Mouse (Mus musculus) 3T3-L1 (cell line): Measurements from ENCODE around the gene Cand2.
A peak's percentile ranks its signal among the peaks of the same experiment; 100 is the strongest.

Source experiments
- DNase-seq: peaks from one replicate; pipeline ENCODE4 v3.0.0-alpha.2; 2015; ENCODE audit warnings: low read depth, low spot score

Cand2 gene

DNA sequence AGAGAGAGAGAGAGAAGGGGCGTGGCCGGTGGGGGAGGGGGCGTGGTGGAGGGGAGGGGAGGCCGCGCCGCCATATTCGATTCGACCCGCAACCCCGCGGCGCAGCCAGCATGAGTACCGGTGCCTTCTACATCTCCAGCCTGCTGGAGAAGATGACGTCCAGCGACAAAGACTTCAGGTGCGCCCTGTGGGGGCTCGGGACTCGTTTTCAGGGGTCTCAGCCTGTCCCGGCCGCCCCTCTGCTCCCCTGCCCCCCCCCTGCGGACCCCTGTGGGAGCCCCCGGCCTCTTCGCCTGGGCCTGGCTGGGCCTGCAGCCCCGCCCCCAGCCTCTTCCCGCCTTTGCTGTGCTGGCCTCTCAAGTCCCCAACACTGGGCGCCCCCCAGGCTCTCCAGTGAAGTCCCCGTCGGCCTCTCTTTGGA, at the start of gene Cand2:
Cand2 (plus strand) TSS at position 38 of the 421 bp plus-strand sequence.
- DNase-seq = peak; percentile 73

DNA sequence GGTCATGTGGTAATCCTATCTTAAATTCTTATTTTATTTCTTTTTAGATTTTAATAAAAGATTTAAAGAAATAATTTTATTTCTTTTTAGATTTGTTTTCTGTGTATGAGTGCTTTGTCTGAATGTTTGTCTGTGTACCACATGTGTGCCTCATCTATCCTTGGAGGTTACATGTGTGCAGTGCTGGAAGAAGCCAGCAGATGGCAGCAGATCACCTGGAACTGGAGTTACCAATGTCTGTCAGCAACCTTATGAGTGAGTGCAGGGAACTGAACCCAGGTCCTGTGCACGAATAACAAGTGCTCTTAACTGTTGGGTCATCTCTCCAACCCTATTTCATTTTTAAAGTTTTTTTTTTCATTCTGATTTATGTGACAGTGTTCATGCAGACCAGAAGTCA, 47.2 kb upstream of the Cand2 start:
- peak; percentile 72 for DNase-seq

- no peak for DNase-seq
Measured at GRCm38 (mm10) chr6:115727570-115727969, 46.8 kb upstream of the Cand2 start.

GRCm38 (mm10) chr6:115730560-115731342, 43.6 kb upstream of the Cand2 start:
- DNase-seq = no peak

DNA sequence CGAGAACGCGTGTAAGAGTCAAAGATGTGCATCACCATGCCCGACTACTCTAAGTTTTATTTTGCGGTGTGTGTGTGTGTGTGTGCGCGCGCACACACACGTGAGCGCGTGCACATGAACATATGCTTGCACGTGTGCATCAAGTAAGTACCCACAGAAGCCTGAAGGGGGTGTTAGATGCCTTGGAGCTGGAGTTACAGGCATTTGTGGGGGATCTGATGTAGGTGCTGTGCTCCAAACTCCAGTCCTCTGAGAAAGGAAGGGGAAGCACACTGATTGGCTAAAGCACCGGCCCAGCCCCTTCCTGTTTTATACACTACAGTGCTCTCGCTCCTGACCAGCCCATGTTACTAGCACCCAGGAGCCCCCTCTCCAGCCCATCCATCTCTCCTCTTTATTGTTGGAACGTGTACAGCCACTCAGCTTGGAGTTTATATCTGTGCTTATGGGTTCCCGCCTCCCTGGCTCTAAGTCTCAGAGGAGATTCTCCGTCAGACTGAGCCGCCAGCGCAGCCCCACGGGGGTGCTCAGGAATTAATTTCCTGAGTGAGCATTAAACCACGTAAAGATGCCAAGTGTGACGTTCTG, 41.9 kb upstream of the Cand2 start:
- DNase-seq = no peak

DNA sequence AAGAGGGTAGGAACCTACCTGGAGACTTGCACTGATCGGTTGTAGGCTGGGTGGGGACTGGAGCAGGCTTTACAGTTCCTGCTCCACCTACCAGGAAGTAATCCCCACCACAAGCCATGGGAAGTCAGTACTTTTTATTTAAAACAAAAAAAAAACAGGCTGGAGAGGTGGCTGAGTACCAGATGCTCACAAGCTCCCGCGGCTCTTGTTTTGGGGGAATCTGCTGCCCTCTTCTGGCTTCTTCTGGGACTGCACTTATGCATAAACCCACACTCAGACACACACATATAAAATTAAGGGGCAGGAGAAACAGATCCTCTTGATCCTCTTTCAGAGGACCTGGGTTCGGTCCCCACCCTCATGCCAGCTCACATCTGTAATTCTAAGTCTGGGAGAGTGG, 39.4 kb upstream of the Cand2 start:
- peak; percentile 68 for DNase-seq

- no peak for DNase-seq
Measured at GRCm38 (mm10) chr6:115739056-115739455, 35.3 kb upstream of the Cand2 start.

- DNase-seq = peak; percentile 61
Measured at GRCm38 (mm10) chr6:115743569-115743968, 30.8 kb upstream of the Cand2 start.

GRCm38 (mm10) chr6:115746326-115746725, 28.0 kb upstream of the Cand2 start:
- DNase-seq = no peak

DNA sequence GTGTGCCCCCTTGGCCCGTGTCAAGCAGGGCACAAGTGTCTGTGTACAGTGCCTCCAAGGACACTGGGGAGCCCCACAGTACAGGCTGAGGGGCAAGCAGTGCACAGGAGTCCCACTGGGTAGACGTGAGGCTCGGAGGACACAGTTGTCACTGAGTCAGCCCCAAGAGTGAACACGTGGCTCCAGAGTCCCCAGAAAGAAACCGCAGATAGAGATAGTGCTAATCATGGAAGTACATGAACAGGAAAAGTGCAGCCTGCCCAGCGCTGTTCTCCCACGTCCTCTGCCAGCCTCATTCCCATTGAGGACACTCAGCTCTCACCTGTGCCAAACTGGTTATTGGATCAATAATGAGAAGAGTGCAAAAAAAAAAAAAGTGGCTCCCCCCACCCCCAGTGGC, 18.8 kb upstream of the Cand2 start:
- no peak for DNase-seq

DNA sequence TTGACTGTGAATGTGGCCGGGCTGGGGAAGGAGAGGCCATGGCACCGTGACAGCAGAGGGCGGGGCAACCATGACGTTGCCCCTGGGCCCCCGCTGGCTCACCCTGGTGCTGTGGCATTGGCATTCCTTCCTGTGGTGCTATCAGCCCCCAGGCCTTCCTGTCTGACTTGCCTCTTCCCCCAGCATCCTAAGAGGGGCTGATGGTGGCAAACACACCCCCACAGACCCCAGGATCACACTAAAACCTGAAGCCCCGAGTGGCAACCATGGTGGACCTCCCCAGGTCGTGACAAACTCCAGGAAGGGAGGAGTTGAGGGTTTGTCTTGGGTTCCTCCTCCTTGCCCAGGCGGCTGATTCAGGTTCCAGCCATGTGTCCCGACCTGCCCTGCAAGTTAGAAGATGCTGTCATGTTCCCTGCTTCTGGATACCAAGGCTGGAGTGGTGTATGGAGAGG, 15.3 kb upstream of the Cand2 start:
- no peak for DNase-seq

DNA sequence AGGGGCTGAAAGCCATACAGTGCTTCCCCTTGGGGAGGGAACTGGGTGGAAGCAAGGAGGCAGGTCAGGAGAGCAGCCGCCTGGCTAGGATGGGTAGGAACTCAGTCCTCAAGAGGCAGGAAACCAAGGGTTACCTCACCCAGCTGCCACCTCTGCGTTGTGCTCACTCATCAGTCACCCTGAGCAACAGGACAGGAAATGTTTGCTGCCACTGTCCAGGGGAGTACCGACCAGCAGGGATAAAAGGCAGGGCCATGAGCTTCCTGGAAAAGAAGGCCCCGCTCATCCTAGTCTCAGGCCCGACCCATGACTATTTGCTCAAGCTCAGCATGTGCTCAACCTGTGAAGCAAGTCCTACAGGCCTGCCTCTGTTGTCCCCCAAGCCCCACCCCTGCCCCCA, 14.9 kb upstream of the Cand2 start:
- DNase-seq = peak; percentile 28

DNA sequence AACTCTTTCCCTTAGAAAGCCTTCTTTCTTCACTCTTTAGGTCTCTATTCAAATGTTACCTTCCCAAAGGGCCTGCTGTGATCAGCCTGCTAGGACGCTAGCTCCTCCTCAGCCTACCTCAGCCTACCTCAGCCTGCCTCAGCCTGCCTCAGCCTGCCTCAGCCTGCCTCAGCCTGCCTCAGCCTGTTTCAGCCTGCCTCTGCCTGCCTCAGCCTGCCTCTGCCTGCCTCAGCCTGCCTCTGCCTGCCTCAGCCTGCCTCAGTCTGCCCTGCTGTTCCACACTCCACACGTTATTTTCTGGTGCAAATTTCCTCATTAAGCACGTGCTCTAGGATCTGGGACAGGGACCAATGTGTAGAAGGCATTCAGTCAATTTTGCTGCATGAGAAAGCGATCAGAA, 14.2 kb upstream of the Cand2 start:
- no peak for DNase-seq

GRCm38 (mm10) chr6:115760982-115761381, 13.4 kb upstream of the Cand2 start:
- peak; percentile 64 for DNase-seq

DNA sequence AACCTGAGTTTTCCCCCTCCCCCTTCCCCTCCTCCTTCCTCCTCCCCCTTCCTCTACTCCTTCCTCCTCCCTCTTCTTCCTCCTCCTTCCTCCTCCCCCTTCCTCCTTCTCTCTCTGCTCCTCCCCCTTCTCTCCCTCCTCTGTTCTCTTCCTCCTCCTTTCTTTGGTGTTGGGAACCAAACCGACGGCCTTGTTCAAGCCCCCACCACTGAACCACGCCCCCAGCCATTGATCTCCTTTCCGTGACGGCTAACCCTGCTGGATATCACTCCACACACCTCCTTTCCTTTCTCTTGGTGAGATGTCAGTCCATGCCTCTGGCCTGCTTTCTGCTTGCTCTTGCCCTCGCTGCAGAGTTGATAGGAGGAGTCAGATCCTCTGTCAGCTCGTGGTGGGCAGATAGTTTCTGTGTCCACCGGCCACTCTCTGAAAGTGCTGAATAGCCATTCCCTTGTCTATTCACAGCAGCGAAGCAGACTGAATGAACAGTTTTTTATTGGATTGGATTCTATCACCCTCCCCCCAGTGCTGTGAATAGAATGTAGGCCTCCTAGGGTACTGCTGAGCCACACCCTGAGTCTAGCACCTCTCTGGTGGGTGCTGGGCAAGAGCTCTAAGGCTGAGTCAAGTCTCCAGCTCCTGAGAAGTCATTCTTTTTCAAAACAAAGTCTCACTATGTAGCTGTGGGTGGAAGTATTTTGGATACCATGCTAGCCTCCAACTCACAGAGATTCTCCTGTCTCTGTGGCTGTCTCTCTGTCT, 12.2 kb upstream of the Cand2 start, which contains the start of gene Tmem40:
Tmem40 (minus strand) TSS at position 416 of the 762 bp plus-strand sequence.
- DNase-seq = peak; percentile 13

DNA sequence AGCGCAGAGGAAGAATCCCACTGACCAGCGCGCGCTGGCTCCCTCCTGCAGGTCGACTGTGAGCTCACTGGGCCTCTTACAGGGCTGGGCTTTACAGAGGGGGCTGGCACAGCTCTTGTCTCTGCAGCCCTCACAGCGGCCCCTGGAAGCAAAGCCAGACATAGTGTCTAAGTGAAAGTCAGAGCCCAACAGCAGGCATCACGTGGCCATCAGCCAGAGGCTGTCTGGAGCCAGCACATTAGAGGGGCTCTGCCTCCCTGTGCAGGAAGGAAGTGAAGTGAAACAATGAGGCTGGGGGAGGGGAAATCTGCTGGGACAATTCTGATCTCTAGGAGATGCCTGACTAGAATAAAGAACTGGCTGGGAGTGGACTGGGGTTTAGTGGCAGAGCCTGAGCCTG, 10.2 kb upstream of the Cand2 start:
- peak; percentile 46 for DNase-seq

GRCm38 (mm10) chr6:115767357-115767756, 7.0 kb upstream of the Cand2 start:
- no peak for DNase-seq

DNA sequence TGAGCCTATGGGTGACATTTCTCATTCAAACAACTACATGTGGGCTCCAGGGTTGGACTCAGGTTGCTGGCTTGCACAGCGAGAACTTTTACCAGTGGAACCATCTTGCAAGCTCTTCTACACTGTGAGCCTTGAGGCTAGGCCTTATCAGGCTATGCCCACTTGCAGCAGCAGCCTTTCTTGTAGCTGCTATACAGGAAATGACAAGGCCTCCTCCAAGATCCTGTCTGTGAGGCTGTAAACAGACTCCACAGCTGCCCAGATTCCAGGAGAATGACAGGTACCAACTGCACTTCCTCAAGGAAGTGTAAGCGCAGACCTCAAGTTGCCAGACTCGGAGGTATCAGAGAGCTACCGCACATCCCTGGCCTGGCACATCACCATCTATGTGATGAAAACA, 6.1 kb upstream of the Cand2 start:
- peak; percentile 33 for DNase-seq

DNA sequence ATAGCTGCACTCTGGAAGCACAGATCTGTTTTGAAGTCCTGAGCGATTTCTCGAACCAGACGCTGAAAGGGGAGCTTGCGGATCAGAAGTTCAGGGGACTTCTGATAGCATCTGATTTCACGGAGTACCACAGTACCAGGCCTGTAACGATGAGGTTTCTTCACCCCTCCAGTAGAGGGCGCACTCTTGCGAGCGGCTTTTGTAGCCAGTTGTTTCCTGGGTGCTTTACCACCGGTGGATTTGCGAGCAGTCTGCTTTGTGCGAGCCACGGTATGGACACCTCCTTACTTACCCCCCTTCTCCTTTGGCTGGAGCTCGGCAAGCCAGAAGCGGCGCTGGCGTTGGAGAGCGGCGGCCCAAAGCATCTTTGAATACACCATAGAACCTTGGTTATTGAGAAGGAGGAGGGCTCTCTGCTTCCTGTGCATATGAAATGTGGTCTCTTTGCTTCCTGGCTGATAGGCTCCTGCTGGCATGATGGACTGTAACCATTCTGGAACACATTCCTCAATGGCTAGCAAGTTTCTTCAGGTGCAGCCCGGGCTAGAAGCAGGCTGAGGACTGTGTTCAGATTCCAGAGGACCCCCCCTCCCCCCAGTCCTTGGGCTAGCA, 4.2 kb upstream of the Cand2 start:
- DNase-seq = no peak

DNA sequence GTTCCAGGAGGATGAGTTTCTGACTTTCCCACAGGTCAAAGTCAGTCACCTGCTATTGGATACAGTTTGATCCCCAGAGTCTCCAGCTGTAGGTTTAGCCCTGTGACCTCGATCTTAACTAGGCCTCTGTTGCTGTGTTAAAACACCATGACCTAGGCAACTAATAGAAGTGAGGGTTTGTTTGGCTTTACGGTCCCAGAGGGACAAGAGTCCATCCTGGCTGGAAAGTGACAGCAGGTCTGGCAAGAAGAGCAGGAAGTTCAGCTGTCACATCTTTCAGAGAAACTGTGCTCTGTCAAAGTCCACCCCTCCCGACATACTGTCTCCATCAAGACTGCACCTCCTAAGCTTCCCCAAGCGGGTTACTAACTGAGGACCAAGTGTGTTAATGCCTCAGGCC, 3.5 kb upstream of the Cand2 start:
- no peak for DNase-seq

- no peak for DNase-seq
Measured at GRCm38 (mm10) chr6:115772201-115772600, 2.1 kb upstream of the Cand2 start.

- peak; percentile 55 for DNase-seq
Measured at GRCm38 (mm10) chr6:115772604-115773003, 1.7 kb upstream of the Cand2 start.
